Comparison of ENCODE assay signal across 8 mouse cellular contexts in genomic region chr1:172501371-172502144, GRCm38 (mm10). TPM values are rescaled to one million over a fixed set of nuclear protein-coding genes. Genes with fewer than 3 reads are reported as not detected.
A peak's percentile ranks its signal among the peaks of the same experiment; 100 is the strongest.
DNase-seq lines count a peak whose midpoint lies in the region; ATAC-seq lines count a peak whose summit lies in the region.

No protein-coding gene starts in this region.

- H3K4me3 ChIP-seq in stomach, embryonic 14.5 days (ENCODE audit: low read depth, low read length): peak overlapping the region; percentile 68

- H3K4me2 ChIP-seq in stomach, embryonic 14.5 days (replicated peaks; ENCODE audit: low read depth, low read length): peak overlapping the region; percentile 79

- ATAC-seq in megakaryocyte progenitor cell, adult 5-6 weeks (replicated peaks; ENCODE audit: poor library complexity): peak; percentile 32
- no peak for ATAC-seq in stomach, embryonic 14.5 days (ENCODE audit: insufficient number of reproducible peaks, insufficient read depth, low FRiP score, low read depth)

- peak; percentile 53 for DNase-seq in ovary, postnatal 36 days (ENCODE audit: low spot score)
- DNase-seq in ovary, postnatal 10 days (ENCODE audit: low spot score): no peak
- DNase-seq in fibroblast of lung, adult 2 months (ENCODE audit: low read depth): peak; percentile 62
- peak; percentile 75 to 82 for DNase-seq in heart, postnatal 14 days
- DNase-seq in kidney, postnatal 36 days: peak; percentile 74 to 79
- DNase-seq in left cerebral cortex, adult 18-20 months (ENCODE audit: low spot score in 2 of 2): no peak

- H3K27me3 ChIP-seq in stomach, embryonic 14.5 days (ENCODE audit: control insufficient read depth, insufficient read depth, low read length): no peaks in the 10 kb centered on the region

- H3K4me1 ChIP-seq in stomach, embryonic 14.5 days (ENCODE audit: control insufficient read depth, insufficient read depth, low read length): peaks cover 29% of the 10 kb centered on the region

- 30% methylated on average over 13 of the region's 13 CpGs for WGBS in stomach, embryonic 14.5 days

- peak overlapping the region; percentile 62 for H3K9ac ChIP-seq in stomach, embryonic 14.5 days (replicated peaks; ENCODE audit: low read depth, low read length)

- H3K36me3 ChIP-seq in stomach, embryonic 14.5 days (ENCODE audit: control insufficient read depth, insufficient read depth, low read length): peaks cover 11% of the 10 kb centered on the region

- intact Hi-C loops in heart, postnatal 14 days (cut with DNase I): loop anchor here (1.0 to 2.0 kb wide), 2 partner anchors 19 to 24 kb away; partner anchors contain the start of gene Cfap45

- no peaks in the 10 kb centered on the region for H3K9me3 ChIP-seq in stomach, embryonic 14.5 days (ENCODE audit: control insufficient read depth, low read depth, low read length)

- peak overlapping the region; percentile 91; the same call in 1 of the 2 replicates for H3K27ac ChIP-seq in stomach, embryonic 14.5 days (ENCODE audit: low read length)

RNA-seq across cellular contexts. Expression of gene Tagln2, which starts 1.7 kb away (rescaled TPM):
- 100 to 1,000 TPM; 110 to 117 TPM for total RNA-seq in heart, postnatal 14 days (2021)
- 621 and 639 TPM in 2 replicates for total RNA-seq in megakaryocyte progenitor cell, adult 5-6 weeks (2015)
- total RNA-seq in megakaryocyte progenitor cell, adult 5-6 weeks (2017): 290 and 305 TPM in 2 replicates
- 188 and 196 TPM in 2 replicates for polyA plus RNA-seq in stomach, embryonic 14.5 days (2014; fragmentation: Nextera tagmentation; extraction: Ambion mirVana)
- total RNA-seq in left cerebral cortex, adult 18-20 months (2021): 10 to 100 TPM in 1 of 2 experiments, 1 to 10 TPM in 1; 8.2 to 12.3 TPM

RNA-seq across cellular contexts. Expression of gene Cfap45, which starts 19.0 kb away (rescaled TPM):
- total RNA-seq in heart, postnatal 14 days (2021): 1 to 10 TPM in 1 of 2 experiments, under 1 TPM in 1; 0.63 to 2.0 TPM
- 0.12 TPM in 1 of 2 replicates, not detected in the other for total RNA-seq in megakaryocyte progenitor cell, adult 5-6 weeks (2015)
- total RNA-seq in megakaryocyte progenitor cell, adult 5-6 weeks (2017): not detected in 2 replicates
- 1.9 and 2.9 TPM in 2 replicates for polyA plus RNA-seq in stomach, embryonic 14.5 days (2014; fragmentation: Nextera tagmentation; extraction: Ambion mirVana)
- total RNA-seq in left cerebral cortex, adult 18-20 months (2021): 1 to 10 TPM; 2.9 to 4.2 TPM

RNA-seq across cellular contexts. Expression of gene Igsf9, which starts 20.0 kb away (rescaled TPM):
- under 1 TPM; 0.49 to 0.76 TPM for total RNA-seq in heart, postnatal 14 days (2021)
- 0.10 TPM in 1 of 2 replicates, not detected in the other for total RNA-seq in megakaryocyte progenitor cell, adult 5-6 weeks (2015)
- 0.30 TPM in 1 of 2 replicates, not detected in the other for total RNA-seq in megakaryocyte progenitor cell, adult 5-6 weeks (2017)
- polyA plus RNA-seq in stomach, embryonic 14.5 days (2014; fragmentation: Nextera tagmentation; extraction: Ambion mirVana): 41.5 and 48.1 TPM in 2 replicates
- 1 to 10 TPM; 6.3 to 7.0 TPM for total RNA-seq in left cerebral cortex, adult 18-20 months (2021)

RNA-seq across cellular contexts. Expression of gene Slamf9, which starts 26.4 kb away (rescaled TPM):
- total RNA-seq in heart, postnatal 14 days (2021): 1 to 10 TPM in 1 of 2 experiments, under 1 TPM in 1; 0.98 to 1.1 TPM
- total RNA-seq in megakaryocyte progenitor cell, adult 5-6 weeks (2015): 0.35 and 0.49 TPM in 2 replicates
- 0.41 and 0.62 TPM in 2 replicates for total RNA-seq in megakaryocyte progenitor cell, adult 5-6 weeks (2017)
- polyA plus RNA-seq in stomach, embryonic 14.5 days (2014; fragmentation: Nextera tagmentation; extraction: Ambion mirVana): 0.43 and 0.45 TPM in 2 replicates
- 1 to 10 TPM in 1 of 2 experiments, under 1 TPM in 1; 0.61 to 1.0 TPM for total RNA-seq in left cerebral cortex, adult 18-20 months (2021)

RNA-seq across cellular contexts. Expression of gene Vsig8, which starts 54.2 kb away (rescaled TPM):
- total RNA-seq in heart, postnatal 14 days (2021): under 1 TPM in 1 of 2 experiments, not detected in 1; 0.15 TPM
- total RNA-seq in megakaryocyte progenitor cell, adult 5-6 weeks (2015): not detected in 2 replicates
- total RNA-seq in megakaryocyte progenitor cell, adult 5-6 weeks (2017): not detected in 2 replicates
- 1.0 and 1.2 TPM in 2 replicates for polyA plus RNA-seq in stomach, embryonic 14.5 days (2014; fragmentation: Nextera tagmentation; extraction: Ambion mirVana)
- under 1 TPM; 0.21 to 0.23 TPM for total RNA-seq in left cerebral cortex, adult 18-20 months (2021)

Comparison
In these comparisons a context has a peak if more than half of its experiments do, and no peak if none do; other contexts are left out.
1. DNase-seq: peak in ovary, postnatal 36 days (single experiment), fibroblast of lung, adult 2 months (single experiment), heart, postnatal 14 days (2 of 2) and kidney, postnatal 36 days (2 of 2); none in ovary, postnatal 10 days (single experiment) and left cerebral cortex, adult 18-20 months (0 of 2).
2. RNA of gene Tagln2, which starts 1.7 kb away (total RNA-seq): 290 to 639 TPM in megakaryocyte progenitor cell, adult 5-6 weeks and 110 to 117 TPM in heart, postnatal 14 days; 8.2 to 12.3 TPM in left cerebral cortex, adult 18-20 months; every median in the first group is over 4 times any median in the second.
3. RNA of gene Igsf9, which starts 20.0 kb away (total RNA-seq): 6.3 to 7.0 TPM in left cerebral cortex, adult 18-20 months; 0.49 to 0.76 TPM in heart, postnatal 14 days and 0.10 to 0.30 TPM in megakaryocyte progenitor cell, adult 5-6 weeks; every median in the first group is over 4 times any median in the second.